Mouse (Mus musculus) midbrain, embryonic 10.5 days (tissue): ENCODE measurements at regions not wholly inside any gene's neighbourhood (a gene's known extent, or its start where the extent isn't known, plus 50 kb on each side); places are given as distances from the start of the nearest gene placed in this dataset.

ENCODE experiments used
- DNase-seq: peaks from one replicate; pipeline ENCODE4 v3.0.0-alpha.2; 2017; ENCODE audit warnings: low spot score
- H3K27ac ChIP-seq: fragments of 300-500 bp; sonication (generic); replicated peaks from 2 replicates; pipeline ENCODE4 v1.5.1; 2016; ENCODE audit warnings: mild to moderate bottlenecking
- H3K27me3 ChIP-seq: fragments of 300-500 bp; sonication (generic); 2 replicates; pipeline ENCODE4 v1.6.1; 2016; ENCODE audit warnings: low read depth, mild to moderate bottlenecking; ENCODE audit not compliant: poor library complexity, severe bottlenecking
- H3K36me3 ChIP-seq: fragments of 300-500 bp; sonication (generic); 2 replicates; pipeline ENCODE4 v1.6.1; 2016; ENCODE audit warnings: mild to moderate bottlenecking, moderate library complexity
- H3K4me1 ChIP-seq: fragments of 300-500 bp; sonication (generic); 2 replicates; pipeline ENCODE4 v1.6.1; 2016
- H3K4me3 ChIP-seq: fragments of 300-500 bp; sonication (generic); 2 replicates; pipeline ENCODE4 v1.5.1; 2016; ENCODE audit warnings: mild to moderate bottlenecking, moderate library complexity
- H3K9me3 ChIP-seq: fragments of 300-500 bp; sonication (generic); replicated peaks from 2 replicates; pipeline ENCODE4 v1.6.1; 2016; ENCODE audit warnings: mild to moderate bottlenecking
- WGBS: fragments of 180-500 bp; shearing (Covaris S2); methylation state at CpG from one replicate; pipeline ENCODE4 v1.1.7; 2016; 5-methylcytosine and 5-hydroxymethylcytosine counted together

- Histone ChIP-seq H3K4me1 (no peaks in the 10 kb centered on the region), H3K9me3 (no peaks in the 10 kb centered on the region), H3K27me3 (no peaks in the 10 kb centered on the region), H3K4me3 (no peak overlapping the region), H3K27ac (no peak overlapping the region), H3K36me3 (no peaks in the 10 kb centered on the region)
- no peak for DNase-seq
- 89% methylated on average over 6 of the region's 6 CpGs for WGBS
Observed at GRCm38 (mm10) chr13:115182211-115182870, 80.6 kb upstream of the Itga1 start.

- Histone ChIP-seq H3K9me3 (no peaks in the 10 kb centered on the region), H3K27me3 (no peaks in the 10 kb centered on the region), H3K27ac (no peak overlapping the region), H3K36me3 (no peaks in the 10 kb centered on the region), H3K4me1 (no peaks in the 10 kb centered on the region), H3K4me3 (no peak overlapping the region)
- DNase-seq = no peak
- 94% methylated on average over 7 of the region's 7 CpGs for WGBS
Observed at GRCm38 (mm10) chr13:115178175-115178917, 76.6 kb upstream of the Itga1 start.

GRCm38 (mm10) chr13:115171347-115172062 is 69.7 kb upstream of the Itga1 start:
- DNase-seq = no peak
- WGBS = 83% methylated on average over 7 of the region's 7 CpGs
- no peak overlapping the region for H3K4me3 ChIP-seq
- no peak overlapping the region for H3K27ac ChIP-seq
- H3K9me3 ChIP-seq = no peaks in the 10 kb centered on the region
- H3K4me1 ChIP-seq = no peaks in the 10 kb centered on the region
- H3K27me3 ChIP-seq = no peaks in the 10 kb centered on the region
- no peaks in the 10 kb centered on the region for H3K36me3 ChIP-seq

GRCm38 (mm10) chr13:115165981-115166380 is 64.2 kb upstream of the Itga1 start:
- 89% methylated on average over 3 of the region's 3 CpGs for WGBS
- no peaks in the 10 kb centered on the region for H3K27me3 ChIP-seq
- no peaks in the 10 kb centered on the region for H3K9me3 ChIP-seq
- H3K4me3 ChIP-seq = no peak overlapping the region
- H3K36me3 ChIP-seq = no peaks in the 10 kb centered on the region
- no peaks in the 10 kb centered on the region for H3K4me1 ChIP-seq
- no peak overlapping the region for H3K27ac ChIP-seq
- DNase-seq = no peak

GRCm38 (mm10) chr13:115162689-115163413 is 61.1 kb upstream of the Itga1 start:
- 91% methylated on average over 4 of the region's 4 CpGs for WGBS
- no peaks in the 10 kb centered on the region for H3K4me1 ChIP-seq
- no peaks in the 10 kb centered on the region for H3K27me3 ChIP-seq
- no peaks in the 10 kb centered on the region for H3K9me3 ChIP-seq
- no peak overlapping the region for H3K4me3 ChIP-seq
- H3K27ac ChIP-seq = no peak overlapping the region
- no peak for DNase-seq
- no peaks in the 10 kb centered on the region for H3K36me3 ChIP-seq

GRCm38 (mm10) chr13:115159386-115159785 is 57.6 kb upstream of the Itga1 start:
- no peaks in the 10 kb centered on the region for H3K27me3 ChIP-seq
- 84% methylated on average over 4 of the region's 4 CpGs for WGBS
- no peak overlapping the region for H3K27ac ChIP-seq
- no peak for DNase-seq
- no peaks in the 10 kb centered on the region for H3K4me1 ChIP-seq
- no peaks in the 10 kb centered on the region for H3K9me3 ChIP-seq
- H3K4me3 ChIP-seq = no peak overlapping the region
- H3K36me3 ChIP-seq = no peaks in the 10 kb centered on the region
